Mouse (Mus musculus) intestine, embryonic 16.5 days (tissue): ENCODE results near the gene Islr2. TPM values are rescaled to one million over a fixed set of nuclear protein-coding genes. Genes with fewer than 3 reads are reported as not detected.
A peak's percentile ranks its signal among the peaks of the same experiment; 100 is the strongest.

Source experiments
- ATAC-seq: fragments of 200-750 bp; cut with Nextera tagmentation; 2 replicates; pipeline ENCODE4 v1.8.0; 2017; ENCODE audit warnings: moderate TSS enrichment, moderate library complexity
- H3K27ac ChIP-seq: fragments of 300-500 bp; sonication (generic); 2 replicates; pipeline ENCODE4 v1.5.1; 2014; ENCODE audit warnings: mild to moderate bottlenecking, low read length
- H3K27me3 ChIP-seq: fragments of 300-500 bp; sonication (generic); replicated peaks from 2 replicates; pipeline ENCODE4 v1.6.1; 2014; ENCODE audit warnings: low read length, control low read depth, mixed read lengths; ENCODE audit not compliant: control insufficient read depth, insufficient read depth
- H3K36me3 ChIP-seq: fragments of 300-500 bp; sonication (generic); 2 replicates; pipeline ENCODE4 v1.6.1; 2014; ENCODE audit warnings: low read length, control low read depth; ENCODE audit not compliant: control insufficient read depth, insufficient read depth
- H3K4me1 ChIP-seq: fragments of 300-500 bp; sonication (generic); 2 replicates; pipeline ENCODE4 v1.6.1; 2014; ENCODE audit warnings: low read length, control low read depth, mixed read lengths; ENCODE audit not compliant: control insufficient read depth, insufficient read depth
- H3K4me2 ChIP-seq: fragments of 300-500 bp; sonication (generic); 2 replicates; pipeline ENCODE4 v1.6.1; 2014; ENCODE audit warnings: low read depth, low read length, control low read depth
- H3K4me3 ChIP-seq: fragments of 300-500 bp; sonication (generic); 2 replicates; pipeline ENCODE4 v1.5.1; 2014; ENCODE audit warnings: mild to moderate bottlenecking, low read length
- H3K9ac ChIP-seq: fragments of 300-500 bp; sonication (generic); 2 replicates; pipeline ENCODE4 v1.6.1; 2014; ENCODE audit warnings: low read depth, low read length
- H3K9me3 ChIP-seq: fragments of 300-500 bp; sonication (generic); 2 replicates; pipeline ENCODE4 v1.6.1; 2016; ENCODE audit warnings: low read length, control low read depth; ENCODE audit not compliant: control insufficient read depth
- WGBS: fragments of 180-500 bp; shearing (Covaris S2); extraction: QIAGEN DNeasy Blood & Tissue Kit; methylation state at CpG from one replicate; pipeline ENCODE4 v1.1.7; 2014; 5-methylcytosine and 5-hydroxymethylcytosine counted together
- polyA plus RNA-seq: library from polyadenylated mRNA; unstranded; fragments of >200 nt; fragmentation: Nextera tagmentation; extraction: Ambion mirVana; gene quantifications from 2 replicates; pipeline ENCODE4 v1.2.1, GENCODE M21; 2015

The Islr2 gene
- polyA plus RNA-seq, 1 experiment from 2014 or later = 0.83 TPM

- Histone ChIP-seq H3K27ac (no peak overlapping the region), H3K27me3 (no peaks in the 10 kb centered on the region), H3K36me3 (no peaks in the 10 kb centered on the region), H3K9ac (no peak overlapping the region), H3K4me3 (no peak overlapping the region), H3K4me2 (no peak overlapping the region), H3K9me3 (no peaks in the 10 kb centered on the region), H3K4me1 (peaks cover 6% of the 10 kb centered on the region)
- 90% methylated on average over 2 of the region's 2 CpGs for WGBS
- no peak for ATAC-seq
These were observed 24.7 kb downstream of the Islr2 start for GRCm38 (mm10) chr9:58179390-58179789.

- Histone ChIP-seq H3K4me2 (no peak overlapping the region), H3K4me3 (no peak overlapping the region), H3K9ac (no peak overlapping the region), H3K27me3 (no peaks in the 10 kb centered on the region), H3K27ac (no peak overlapping the region), H3K36me3 (no peaks in the 10 kb centered on the region), H3K4me1 (peaks cover 6% of the 10 kb centered on the region), H3K9me3 (no peaks in the 10 kb centered on the region)
- 75% methylated on average over 4 of the region's 4 CpGs for WGBS
- ATAC-seq = no peak
These were observed 27.0 kb downstream of the Islr2 start for GRCm38 (mm10) chr9:58177165-58177564.

- Histone ChIP-seq H3K4me1 (peaks cover 6% of the 10 kb centered on the region), H3K9me3 (no peaks in the 10 kb centered on the region), H3K36me3 (no peaks in the 10 kb centered on the region), H3K4me3 (no peak overlapping the region), H3K27ac (peak overlapping the region; percentile 31; the same call in 1 of the 2 replicates), H3K4me2 (no peak overlapping the region), H3K27me3 (no peaks in the 10 kb centered on the region), H3K9ac (no peak overlapping the region)
- ATAC-seq = peak; percentile 52; the same call in 1 of the 2 replicates
- WGBS = 25% methylated on average over 5 of the region's 5 CpGs
These were observed 28.2 kb downstream of the Islr2 start for GRCm38 (mm10) chr9:58175745-58176487.

GRCm38 (mm10) chr9:58174818-58175251, 29.3 kb downstream of the Islr2 start:
- Histone ChIP-seq H3K27ac (no peak overlapping the region), H3K4me3 (no peak overlapping the region), H3K9me3 (no peaks in the 10 kb centered on the region), H3K36me3 (no peaks in the 10 kb centered on the region), H3K27me3 (no peaks in the 10 kb centered on the region), H3K9ac (no peak overlapping the region), H3K4me2 (no peak overlapping the region), H3K4me1 (peaks cover 6% of the 10 kb centered on the region)
- ATAC-seq = no peak
- 43% methylated on average over 5 of the region's 5 CpGs for WGBS

- Histone ChIP-seq H3K4me2 (no peak overlapping the region), H3K4me1 (peaks cover 9% of the 10 kb centered on the region), H3K27me3 (no peaks in the 10 kb centered on the region), H3K27ac (no peak overlapping the region), H3K9me3 (no peaks in the 10 kb centered on the region), H3K9ac (no peak overlapping the region), H3K36me3 (no peaks in the 10 kb centered on the region), H3K4me3 (no peak overlapping the region)
- WGBS = 50% methylated on average over 2 of the region's 2 CpGs
- ATAC-seq = no peak
These were observed 31.3 kb downstream of the Islr2 start for GRCm38 (mm10) chr9:58172863-58173262.

- H3K9me3 ChIP-seq = no peaks in the 10 kb centered on the region
- H3K4me1 ChIP-seq = 0 out of 2 replicates have a peak, but pooled peaks cover 2% of the 10 kb centered on the region
- H3K4me3 ChIP-seq = no peak overlapping the region
- no peak for ATAC-seq
- H3K27ac ChIP-seq = no peak overlapping the region
- H3K9ac ChIP-seq = no peak overlapping the region
- H3K27me3 ChIP-seq = no peaks in the 10 kb centered on the region
- no peaks in the 10 kb centered on the region for H3K36me3 ChIP-seq
- no peak overlapping the region for H3K4me2 ChIP-seq
- 85% methylated on average over 6 of the region's 6 CpGs for WGBS
These were observed 34.7 kb downstream of the Islr2 start for GRCm38 (mm10) chr9:58169426-58169825.

- Histone ChIP-seq H3K27ac (no peak overlapping the region), H3K36me3 (no peaks in the 10 kb centered on the region), H3K9ac (no peak overlapping the region), H3K27me3 (no peaks in the 10 kb centered on the region), H3K4me3 (no peak overlapping the region), H3K4me2 (no peak overlapping the region), H3K4me1 (0 out of 2 replicates have a peak, but pooled peaks cover 2% of the 10 kb centered on the region), H3K9me3 (no peaks in the 10 kb centered on the region)
- ATAC-seq = no peak
- WGBS = 74% methylated on average over 3 of the region's 3 CpGs
These were observed 35.2 kb downstream of the Islr2 start for GRCm38 (mm10) chr9:58168880-58169279.

GRCm38 (mm10) chr9:58165779-58166178, 38.3 kb downstream of the Islr2 start:
- H3K4me2 ChIP-seq = no peak overlapping the region
- H3K36me3 ChIP-seq = no peaks in the 10 kb centered on the region
- 73% methylated on average over 1 of the region's 1 CpGs for WGBS
- no peaks in the 10 kb centered on the region for H3K27me3 ChIP-seq
- H3K9me3 ChIP-seq = no peaks in the 10 kb centered on the region
- H3K9ac ChIP-seq = no peak overlapping the region
- H3K27ac ChIP-seq = no peak overlapping the region
- H3K4me3 ChIP-seq = no peak overlapping the region
- ATAC-seq = no peak
- 0 out of 2 replicates have a peak, but pooled peaks cover 2% of the 10 kb centered on the region for H3K4me1 ChIP-seq

GRCm38 (mm10) chr9:58163146-58163545, 41.0 kb downstream of the Islr2 start:
- no peak overlapping the region for H3K4me2 ChIP-seq
- 72% methylated on average over 5 of the region's 5 CpGs for WGBS

More at GRCm38 (mm10) chr9:58163146-58163545, 41.0 kb downstream of the Islr2 start:
- no peak overlapping the region for H3K9ac ChIP-seq
- ATAC-seq = no peak
- no peak overlapping the region for H3K4me3 ChIP-seq
- peaks cover 13% of the 10 kb centered on the region for H3K4me1 ChIP-seq
- no peaks in the 10 kb centered on the region for H3K27me3 ChIP-seq
- no peak overlapping the region for H3K27ac ChIP-seq
- no peaks in the 10 kb centered on the region for H3K9me3 ChIP-seq
- no peaks in the 10 kb centered on the region for H3K36me3 ChIP-seq
